Mouse (Mus musculus) liver, adult (tissue): Measurements from ENCODE around the gene Myom3.

Experiments
- GATA4 ChIP-seq: IDR thresholded peaks from 2 replicates; pipeline ENCODE4 v1.6.1; 2014; ENCODE audit warnings: mild to moderate bottlenecking, low read length; ENCODE audit not compliant: insufficient replicate concordance

The Myom3 gene

GRCm38 (mm10) chr4:135750896-135751295 is 8.6 kb upstream of the Myom3 start:
- TF ChIP-seq GATA4: no peak

DNA sequence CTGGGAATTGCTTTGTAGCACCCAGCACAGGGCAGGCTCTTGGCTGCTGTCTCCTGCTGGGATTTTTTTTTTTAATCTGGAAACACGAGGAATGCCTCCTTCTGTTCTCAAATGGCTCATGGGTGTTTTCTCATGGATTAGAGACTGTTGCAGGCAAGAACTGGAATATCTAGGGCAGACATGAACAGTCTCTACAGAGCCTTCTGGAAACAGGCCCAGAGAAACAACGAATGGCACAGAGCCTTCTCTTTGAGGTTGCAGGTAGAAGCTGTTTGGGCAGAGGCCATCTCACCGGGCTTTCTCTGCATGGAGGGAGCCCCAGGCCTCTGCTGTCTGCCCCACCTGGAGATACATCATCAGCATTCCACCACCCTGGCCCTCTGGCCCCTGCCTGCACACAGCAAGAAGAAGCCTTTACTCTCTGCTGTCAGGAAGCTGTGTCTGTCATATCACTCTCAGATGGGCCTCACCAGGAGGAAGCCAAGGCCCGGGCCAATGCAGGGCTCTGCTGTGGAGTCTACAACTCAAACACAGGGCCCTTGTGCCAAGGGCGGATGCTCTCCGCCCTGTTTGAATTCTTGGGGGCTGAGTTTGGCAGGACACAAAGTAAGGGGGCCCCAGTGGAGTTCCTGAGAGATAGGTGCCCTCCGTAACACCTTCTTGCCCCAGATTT is 7.3 kb upstream of the Myom3 start:
- no peak for TF ChIP-seq GATA4

- peak; percentile 80; the same call in 1 of the 2 replicates for TF ChIP-seq GATA4
Measured at GRCm38 (mm10) chr4:135752779-135753164, 6.7 kb upstream of the Myom3 start.

DNA sequence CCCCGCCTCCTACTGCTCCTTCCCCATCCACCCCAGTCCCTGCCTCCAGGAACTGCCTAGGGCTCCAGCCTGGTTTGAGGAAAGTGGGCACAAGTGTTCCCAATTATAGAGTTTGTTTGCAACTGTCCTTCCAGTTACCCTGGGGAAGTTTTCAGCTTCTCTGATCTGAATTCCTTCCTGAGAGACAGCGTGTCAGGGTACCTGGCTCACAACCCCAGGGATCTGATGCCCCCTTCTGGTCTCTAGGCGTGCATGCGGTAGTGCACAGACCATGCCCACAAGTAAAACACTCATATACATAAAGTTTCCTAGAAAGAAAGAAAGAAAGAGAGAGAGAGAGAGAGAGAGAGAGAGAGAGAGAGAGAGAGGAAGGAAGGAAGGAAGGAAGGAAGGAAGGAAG is 1.2 kb upstream of the Myom3 start:
- no peak for TF ChIP-seq GATA4

DNA sequence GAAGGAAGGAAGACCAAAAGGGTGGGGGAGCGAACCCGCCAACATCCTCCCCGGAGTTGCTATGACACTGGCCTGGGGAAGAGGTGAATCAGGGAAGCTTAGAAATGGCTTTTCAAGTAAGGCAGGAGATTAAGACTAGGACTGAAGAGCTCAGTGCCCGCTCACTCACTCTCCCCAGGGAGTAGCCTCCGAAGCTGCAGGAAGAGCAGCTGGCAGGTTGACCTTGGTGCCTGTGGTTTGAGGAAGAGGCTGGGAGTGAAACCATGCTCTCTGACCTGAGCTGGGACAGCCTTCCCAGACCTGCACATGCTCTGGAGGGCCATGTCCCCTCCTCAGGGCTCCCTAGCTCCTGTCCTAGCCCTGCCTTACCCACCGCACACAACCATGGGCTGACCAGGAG is 690 bp upstream of the Myom3 start:
- TF ChIP-seq GATA4: no peak

GRCm38 (mm10) chr4:135761048-135761447 is 1.5 kb downstream of the Myom3 start:
- no peak for TF ChIP-seq GATA4

- TF ChIP-seq GATA4: no peak
Measured at GRCm38 (mm10) chr4:135761569-135761968, 2.1 kb downstream of the Myom3 start.

DNA sequence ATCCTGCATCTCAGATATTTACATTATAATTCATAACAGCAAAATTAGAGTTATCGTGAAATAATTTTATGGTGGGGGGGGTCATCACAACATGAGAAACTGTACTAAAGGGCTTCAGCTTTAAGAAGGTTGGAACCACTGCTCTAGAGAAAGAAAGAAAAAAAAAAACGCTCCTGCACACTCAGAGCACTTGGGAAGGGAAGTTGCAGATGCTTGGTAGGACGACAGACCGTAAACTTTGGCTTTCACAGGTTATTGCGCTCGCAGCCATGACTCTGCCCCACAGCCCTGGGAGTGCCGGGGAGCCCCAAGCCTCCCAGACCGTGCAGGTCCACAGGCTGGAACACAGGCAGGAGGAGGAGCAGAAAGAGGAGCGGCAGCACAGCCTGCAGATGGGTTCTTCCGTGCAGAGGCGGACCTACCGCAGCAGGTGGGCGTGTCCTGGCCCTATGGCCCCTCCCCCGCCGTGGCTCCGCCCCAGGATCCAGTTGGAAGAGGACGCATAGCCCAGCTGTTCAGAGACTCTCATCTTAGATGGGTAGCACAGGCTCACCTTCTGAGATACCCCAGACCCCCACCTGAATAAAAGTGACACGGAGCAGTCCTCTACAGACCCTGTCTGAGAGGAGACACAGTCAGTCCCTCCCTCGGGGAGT is 2.9 kb downstream of the Myom3 start:
- TF ChIP-seq GATA4: no peak

DNA sequence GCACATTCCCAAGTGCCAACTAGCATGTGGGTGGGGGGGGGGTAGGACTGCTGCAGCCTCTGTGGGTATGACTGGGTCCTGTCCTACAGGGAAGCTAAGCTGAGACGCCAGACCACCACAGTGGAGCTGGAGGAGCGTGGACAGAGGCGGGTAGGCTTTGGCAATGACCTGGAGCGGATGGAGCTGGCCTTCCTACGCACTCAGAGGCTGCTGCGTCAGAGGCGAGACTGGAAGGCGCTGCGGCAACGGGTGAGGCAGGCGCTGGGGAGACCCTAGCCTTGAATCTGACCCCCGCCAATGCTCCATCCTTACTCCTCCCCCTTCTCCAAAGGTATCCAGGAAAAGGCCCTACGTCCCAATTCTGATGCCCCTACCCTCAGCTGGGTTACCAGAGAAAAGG is 5.2 kb downstream of the Myom3 start:
- TF ChIP-seq GATA4: no peak

DNA sequence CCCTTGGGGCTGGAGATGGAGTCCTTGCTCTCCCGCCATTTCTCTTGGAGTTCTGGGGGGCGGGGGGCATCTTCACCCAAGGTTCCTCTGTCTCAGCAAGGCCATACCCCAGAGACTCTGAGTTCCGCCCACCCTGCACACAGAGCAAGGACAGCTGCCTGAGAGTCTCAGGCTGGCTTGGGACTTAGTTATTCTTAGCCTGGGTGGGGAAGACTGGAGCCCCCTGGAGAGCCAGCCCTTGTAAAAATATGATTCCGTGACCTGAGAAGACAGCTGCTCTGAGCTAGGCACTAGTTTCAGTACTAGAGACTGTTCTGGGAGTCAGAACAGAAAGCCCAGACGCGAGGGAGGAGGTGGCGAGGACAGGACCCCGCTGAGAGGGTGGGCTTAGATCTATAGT is 6.2 kb downstream of the Myom3 start:
- TF ChIP-seq GATA4: no peak

DNA sequence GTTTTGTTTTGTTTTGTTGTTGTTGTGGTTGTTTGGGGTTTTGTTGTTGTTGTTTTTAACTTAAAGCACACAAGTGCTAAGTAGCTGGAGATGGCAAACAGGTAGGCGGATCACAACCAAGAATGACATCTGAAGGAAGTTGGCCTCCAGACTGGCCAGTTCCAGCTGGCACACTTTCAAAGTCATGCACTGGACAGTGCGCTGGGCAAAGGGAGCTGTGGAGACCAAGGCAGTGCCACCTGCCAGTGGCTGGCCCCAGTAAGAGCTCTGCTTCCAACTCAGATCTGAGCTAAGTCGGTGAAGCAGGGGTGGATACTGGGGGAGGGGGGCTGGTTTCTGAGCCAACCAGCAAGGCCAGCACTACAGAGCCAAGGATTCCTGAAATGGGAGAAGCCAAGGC is 7.5 kb downstream of the Myom3 start:
- no peak for TF ChIP-seq GATA4

GRCm38 (mm10) chr4:135768572-135769526 is 9.3 kb downstream of the Myom3 start:
- TF ChIP-seq GATA4: no peak

GRCm38 (mm10) chr4:135770611-135771305 is 11.2 kb downstream of the Myom3 start:
- no peak for TF ChIP-seq GATA4

DNA sequence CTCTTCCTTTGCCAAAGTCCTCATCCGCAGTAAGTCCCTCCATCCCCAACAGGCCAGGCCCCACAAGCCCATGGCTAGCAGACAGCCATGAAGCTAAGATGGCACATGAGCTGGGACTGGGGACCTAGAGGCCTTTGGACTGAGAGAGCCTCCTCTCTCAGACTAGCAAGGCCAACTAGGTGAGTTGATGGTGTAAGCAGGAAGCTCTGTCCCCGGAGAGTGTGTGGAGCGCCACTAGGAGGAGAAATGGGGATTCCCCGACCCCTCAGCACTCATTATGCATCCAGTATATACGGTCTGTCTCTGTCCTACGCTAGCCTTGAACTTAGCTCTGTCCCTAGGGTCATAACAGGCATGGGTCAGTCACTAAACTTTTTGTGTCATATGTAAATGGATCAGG is 12.1 kb downstream of the Myom3 start:
- TF ChIP-seq GATA4: no peak

GRCm38 (mm10) chr4:135772671-135773070 is 13.2 kb downstream of the Myom3 start:
- no peak for TF ChIP-seq GATA4
